Mouse (Mus musculus): ENCODE measurements around the gene Adamts15. TPM values are rescaled to one million over a fixed set of nuclear protein-coding genes. Genes with fewer than 3 reads are reported as not detected.
A peak's percentile ranks its signal among the peaks of the same experiment; 100 is the strongest.

The Adamts15 gene
- polyA plus RNA-seq, 1 experiment from 2014 or later = 6.0 TPM

DNA sequence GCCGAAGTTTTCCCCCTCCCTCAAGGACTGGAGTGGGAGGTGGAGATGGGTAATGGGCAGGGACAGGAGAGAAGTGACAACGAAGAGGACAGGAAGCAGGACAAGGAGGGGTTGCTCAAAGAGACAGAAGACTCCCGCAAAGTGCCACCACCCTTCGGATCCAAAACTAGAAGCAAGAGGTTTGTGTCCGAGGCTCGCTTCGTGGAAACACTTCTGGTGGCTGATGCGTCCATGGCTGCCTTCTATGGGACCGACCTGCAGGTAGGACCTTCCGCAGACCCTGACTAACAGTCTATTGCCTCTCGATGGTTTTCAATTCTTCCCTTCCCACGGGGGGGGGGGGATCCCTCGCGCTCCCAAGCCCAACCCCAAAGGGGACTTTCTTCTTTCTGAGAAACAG lies 21.1 kb upstream of the Adamts15 start:
- Histone ChIP-seq H3K27me3 (ENCODE audit: control insufficient read depth, insufficient read depth, low read length) (peaks cover 34% of the 10 kb centered on the region), H3K4me3 (ENCODE audit: control insufficient read depth in 1 of 2, insufficient read depth in 1 of 2, low read depth in 1 of 2, low read length in 2 of 2) (peak overlapping the region; percentile 52 to 61), H3K4me2 (ENCODE audit: low read length) (peak overlapping the region; percentile 99), H3K36me3 (ENCODE audit: control insufficient read depth, insufficient read depth, low read length) (no peaks in the 10 kb centered on the region), H3K9ac (ENCODE audit: low read length) (peak overlapping the region; percentile 68), H3K9me3 (ENCODE audit: control insufficient read depth, low read length) (no peaks in the 10 kb centered on the region), H3K4me1 (ENCODE audit: control insufficient read depth in 2 of 2, insufficient read depth in 2 of 2, low read length in 2 of 2) (peaks cover 7 to 31% of the 10 kb centered on the region in 2 experiments), H3K27ac (replicated peaks in 1 of 2; ENCODE audit: control insufficient read depth in 1 of 2, insufficient read depth in 1 of 2, low read depth in 2 of 2, low read length in 2 of 2) (no peak overlapping the region)
- WGBS = under 1% methylated on average over 14 of the region's 14 CpGs
- no peak for ATAC-seq (ENCODE audit: insufficient number of reproducible peaks, insufficient read depth, low FRiP score, low read depth)

DNA sequence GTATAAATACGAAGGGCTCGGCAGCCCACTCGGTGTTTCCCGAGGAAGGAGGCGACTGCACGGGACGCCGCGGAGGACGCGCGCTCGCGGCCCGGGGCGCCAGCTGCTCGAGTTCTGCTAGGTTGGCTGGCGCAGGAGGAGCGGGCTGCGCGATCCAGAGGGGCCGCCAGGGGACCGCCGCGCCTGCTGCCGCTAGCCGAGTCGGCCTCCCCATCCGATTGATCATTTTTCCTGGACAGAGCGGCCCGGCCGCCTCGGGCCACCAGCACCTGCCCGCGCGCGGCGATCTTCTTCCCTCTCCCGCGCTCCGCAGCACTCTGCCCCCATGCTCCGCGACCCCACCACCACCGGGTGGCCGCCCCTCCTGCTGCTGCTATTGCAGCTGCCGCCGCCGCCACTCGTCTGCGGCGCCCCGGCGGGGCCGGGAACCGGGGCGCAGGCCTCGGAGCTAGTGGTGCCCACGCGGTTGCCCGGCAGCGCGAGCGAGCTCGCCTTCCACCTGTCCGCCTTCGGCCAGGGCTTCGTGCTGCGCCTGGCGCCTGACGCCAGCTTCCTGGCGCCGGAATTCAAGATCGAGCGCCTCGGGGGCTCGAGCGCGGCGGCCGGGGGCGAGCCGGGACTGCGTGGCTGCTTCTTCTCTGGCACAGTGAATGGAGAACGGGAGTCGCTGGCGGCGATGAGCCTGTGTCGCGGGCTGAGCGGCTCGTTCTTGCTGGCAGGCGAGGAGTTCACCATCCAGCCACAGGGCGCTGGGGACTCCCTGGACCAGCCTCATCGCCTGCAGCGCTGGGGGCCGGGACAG lies 20.5 kb upstream of the Adamts15 start, which contains the start of gene Adamts8:
TSS of gene Adamts8 (plus strand) at position 51 of the 802 bp plus-strand sequence.
- H3K4me3 ChIP-seq (ENCODE audit: control insufficient read depth in 1 of 2, insufficient read depth in 1 of 2, low read depth in 1 of 2, low read length in 2 of 2) = peak within 1 kb of the TSS; percentile 52 to 61
- H3K9me3 ChIP-seq (ENCODE audit: control insufficient read depth, low read length) = no peaks in the 10 kb centered on the region
- peak within 1 kb of the TSS; percentile 99 for H3K4me2 ChIP-seq (ENCODE audit: low read length)
- H3K27me3 ChIP-seq (ENCODE audit: control insufficient read depth, insufficient read depth, low read length) = peaks cover 34% of the 10 kb centered on the region
- under 1% methylated on average over 95 of the region's 96 CpGs for WGBS
- no peaks in the 10 kb centered on the region for H3K36me3 ChIP-seq (ENCODE audit: control insufficient read depth, insufficient read depth, low read length)
- H3K4me1 ChIP-seq (ENCODE audit: control insufficient read depth in 2 of 2, insufficient read depth in 2 of 2, low read length in 2 of 2) = peaks cover 7 to 31% of the 10 kb centered on the region in 2 experiments
- H3K9ac ChIP-seq (ENCODE audit: low read length) = peak within 1 kb of the TSS; percentile 68
- peak; percentile 31; the same call in 1 of the 2 replicates for ATAC-seq (ENCODE audit: insufficient number of reproducible peaks, insufficient read depth, low FRiP score, low read depth)
- H3K27ac ChIP-seq (replicated peaks in 1 of 2; ENCODE audit: control insufficient read depth in 1 of 2, insufficient read depth in 1 of 2, low read depth in 2 of 2, low read length in 2 of 2) = no peak within 1 kb of the TSS

DNA sequence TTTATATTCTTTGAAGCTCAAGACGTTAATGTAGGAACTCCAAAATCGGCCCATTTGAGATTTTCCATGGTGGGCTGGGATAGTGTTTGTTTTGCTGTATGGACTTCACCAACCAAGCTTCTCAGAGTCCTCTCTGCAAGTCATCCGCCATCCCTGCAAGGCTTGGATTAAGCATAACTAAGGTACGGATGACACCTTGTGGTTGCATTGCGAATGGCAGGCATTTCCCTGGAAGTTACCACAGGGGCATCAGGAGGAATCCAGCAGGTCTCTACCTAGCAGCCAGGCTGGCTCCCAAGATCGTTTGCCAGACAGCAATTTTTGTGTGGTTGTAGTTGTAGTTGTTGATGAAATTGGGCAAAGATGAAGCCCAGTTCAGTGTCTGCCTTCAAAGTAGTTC lies 18.1 kb upstream of the Adamts15 start:
- H3K9me3 ChIP-seq (ENCODE audit: control insufficient read depth, low read length) = no peaks in the 10 kb centered on the region
- ATAC-seq (ENCODE audit: insufficient number of reproducible peaks, insufficient read depth, low FRiP score, low read depth) = no peak
- peaks cover 7 to 23% of the 10 kb centered on the region in 2 experiments for H3K4me1 ChIP-seq (ENCODE audit: control insufficient read depth in 2 of 2, insufficient read depth in 2 of 2, low read length in 2 of 2)
- no peak overlapping the region for H3K4me3 ChIP-seq (ENCODE audit: control insufficient read depth in 1 of 2, insufficient read depth in 1 of 2, low read depth in 1 of 2, low read length in 2 of 2)
- no peaks in the 10 kb centered on the region for H3K36me3 ChIP-seq (ENCODE audit: control insufficient read depth, insufficient read depth, low read length)
- H3K4me2 ChIP-seq (ENCODE audit: low read length) = no peak overlapping the region
- peaks cover 34% of the 10 kb centered on the region for H3K27me3 ChIP-seq (ENCODE audit: control insufficient read depth, insufficient read depth, low read length)
- WGBS = 4% methylated on average over 6 of the region's 6 CpGs
- H3K27ac ChIP-seq (replicated peaks in 1 of 2; ENCODE audit: control insufficient read depth in 1 of 2, insufficient read depth in 1 of 2, low read depth in 2 of 2, low read length in 2 of 2) = no peak overlapping the region
- H3K9ac ChIP-seq (ENCODE audit: low read length) = no peak overlapping the region

DNA sequence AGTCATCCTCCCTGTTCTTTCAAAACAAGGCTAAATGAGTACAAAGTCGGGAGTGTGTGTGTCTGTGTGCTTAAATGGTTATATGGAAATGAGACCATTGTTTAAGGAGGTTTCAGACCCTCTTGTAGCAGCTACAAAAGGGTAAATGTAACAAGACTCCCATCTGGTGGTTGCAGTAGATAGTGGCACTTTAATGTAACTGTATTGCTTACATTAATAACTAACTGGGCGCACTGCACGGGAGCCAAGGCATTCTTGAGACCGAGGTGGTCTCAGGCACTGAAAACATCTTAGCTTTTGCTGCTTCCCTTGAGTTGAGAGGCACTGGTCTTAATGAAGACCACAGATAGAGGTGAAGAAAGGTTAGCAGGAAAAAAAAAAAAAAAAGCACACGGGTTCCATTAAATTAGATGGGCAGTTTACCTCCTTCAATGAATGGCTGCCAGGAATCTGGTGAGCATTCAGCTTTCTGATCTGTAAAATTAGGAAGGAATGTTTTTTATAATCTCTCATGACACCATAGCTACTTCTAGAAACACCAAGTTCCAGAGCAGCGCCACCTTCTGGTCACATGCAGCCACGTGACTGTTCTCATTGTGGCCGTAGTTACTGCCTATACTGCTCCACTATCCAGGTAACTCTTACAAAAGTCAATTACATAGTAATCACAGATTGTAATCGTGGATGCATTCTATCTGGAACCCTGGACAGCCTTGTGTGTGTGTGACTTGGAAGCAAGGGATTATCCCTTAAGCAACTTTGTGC lies 14.6 kb upstream of the Adamts15 start:
- H3K9me3 ChIP-seq (ENCODE audit: control insufficient read depth, low read length) = no peaks in the 10 kb centered on the region
- WGBS = 27% methylated on average over 9 of the region's 9 CpGs
- no peaks in the 10 kb centered on the region for H3K36me3 ChIP-seq (ENCODE audit: control insufficient read depth, insufficient read depth, low read length)
- no peak overlapping the region for H3K4me3 ChIP-seq (ENCODE audit: control insufficient read depth in 1 of 2, insufficient read depth in 1 of 2, low read depth in 1 of 2, low read length in 2 of 2)
- 0 out of 4 replicates have a peak, but pooled peaks cover 0 to under 1% of the 10 kb centered on the region in 2 experiments for H3K4me1 ChIP-seq (ENCODE audit: control insufficient read depth in 2 of 2, insufficient read depth in 2 of 2, low read length in 2 of 2)
- H3K27me3 ChIP-seq (ENCODE audit: control insufficient read depth, insufficient read depth, low read length) = peaks cover 18% of the 10 kb centered on the region
- peak overlapping the region; percentile 45 for H3K4me2 ChIP-seq (ENCODE audit: low read length)
- no peak for ATAC-seq (ENCODE audit: insufficient number of reproducible peaks, insufficient read depth, low FRiP score, low read depth)
- H3K9ac ChIP-seq (ENCODE audit: low read length) = no peak overlapping the region
- no peak overlapping the region for H3K27ac ChIP-seq (replicated peaks in 1 of 2; ENCODE audit: control insufficient read depth in 1 of 2, insufficient read depth in 1 of 2, low read depth in 2 of 2, low read length in 2 of 2)

DNA sequence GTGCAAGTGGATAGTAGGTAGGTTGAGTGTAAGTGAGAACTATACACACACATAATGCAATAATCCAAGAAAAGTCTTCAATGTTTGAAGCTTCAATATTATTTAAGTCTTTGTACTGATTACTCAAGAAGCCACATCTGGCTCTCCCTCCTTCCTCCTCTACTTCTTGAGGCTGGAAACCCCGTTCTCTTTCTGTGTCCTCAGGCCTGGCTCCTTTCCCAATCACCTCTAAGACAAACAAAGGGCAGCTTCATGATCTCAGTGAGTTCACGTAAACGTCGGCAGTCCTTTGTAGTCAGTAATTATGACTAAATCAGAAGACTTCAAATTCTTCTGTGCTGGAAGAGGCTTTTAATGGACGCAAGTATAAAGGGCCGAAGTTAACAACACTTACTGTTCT lies 12.6 kb upstream of the Adamts15 start:
- Histone ChIP-seq H3K36me3 (ENCODE audit: control insufficient read depth, insufficient read depth, low read length) (no peaks in the 10 kb centered on the region), H3K4me1 (ENCODE audit: control insufficient read depth in 2 of 2, insufficient read depth in 2 of 2, low read length in 2 of 2) (no peaks in the 10 kb centered on the region), H3K9me3 (ENCODE audit: control insufficient read depth, low read length) (no peaks in the 10 kb centered on the region), H3K9ac (ENCODE audit: low read length) (no peak overlapping the region), H3K4me3 (ENCODE audit: control insufficient read depth in 1 of 2, insufficient read depth in 1 of 2, low read depth in 1 of 2, low read length in 2 of 2) (no peak overlapping the region), H3K27me3 (ENCODE audit: control insufficient read depth, insufficient read depth, low read length) (0 out of 2 replicates have a peak, but pooled peaks cover 4% of the 10 kb centered on the region), H3K27ac (replicated peaks in 1 of 2; ENCODE audit: control insufficient read depth in 1 of 2, insufficient read depth in 1 of 2, low read depth in 2 of 2, low read length in 2 of 2) (no peak overlapping the region), H3K4me2 (ENCODE audit: low read length) (no peak overlapping the region)
- ATAC-seq (ENCODE audit: insufficient number of reproducible peaks, insufficient read depth, low FRiP score, low read depth) = no peak
- 58% methylated on average over 6 of the region's 6 CpGs for WGBS

DNA sequence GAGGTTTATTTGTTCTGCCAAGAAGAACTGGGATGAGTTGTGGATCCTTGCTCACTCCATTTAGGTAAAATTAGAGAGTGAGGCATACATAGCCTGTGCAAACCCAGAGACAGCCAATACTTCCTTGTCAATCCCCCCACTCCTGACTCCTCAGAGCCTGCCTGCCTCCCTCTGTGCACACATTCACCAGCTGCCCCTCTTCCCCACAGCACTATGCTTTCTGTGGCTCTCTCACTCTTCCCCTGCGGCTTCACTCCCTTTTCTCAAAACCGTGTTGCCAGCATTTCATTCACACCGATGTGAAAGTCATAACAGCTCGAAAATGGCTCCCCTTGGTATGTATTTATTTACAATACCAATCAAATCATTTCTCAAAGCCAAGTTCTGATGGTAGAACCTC lies 10.1 kb upstream of the Adamts15 start:
- no peak overlapping the region for H3K27ac ChIP-seq (replicated peaks in 1 of 2; ENCODE audit: control insufficient read depth in 1 of 2, insufficient read depth in 1 of 2, low read depth in 2 of 2, low read length in 2 of 2)
- H3K4me2 ChIP-seq (ENCODE audit: low read length) = no peak overlapping the region
- H3K27me3 ChIP-seq (ENCODE audit: control insufficient read depth, insufficient read depth, low read length) = 0 out of 2 replicates have a peak, but pooled peaks cover 4% of the 10 kb centered on the region
- H3K4me3 ChIP-seq (ENCODE audit: control insufficient read depth in 1 of 2, insufficient read depth in 1 of 2, low read depth in 1 of 2, low read length in 2 of 2) = no peak overlapping the region
- no peak for ATAC-seq (ENCODE audit: insufficient number of reproducible peaks, insufficient read depth, low FRiP score, low read depth)
- H3K9ac ChIP-seq (ENCODE audit: low read length) = no peak overlapping the region
- H3K36me3 ChIP-seq (ENCODE audit: control insufficient read depth, insufficient read depth, low read length) = no peaks in the 10 kb centered on the region
- 83% methylated on average over 4 of the region's 4 CpGs for WGBS
- no peaks in the 10 kb centered on the region for H3K4me1 ChIP-seq (ENCODE audit: control insufficient read depth in 2 of 2, insufficient read depth in 2 of 2, low read length in 2 of 2)
- no peaks in the 10 kb centered on the region for H3K9me3 ChIP-seq (ENCODE audit: control insufficient read depth, low read length)

DNA sequence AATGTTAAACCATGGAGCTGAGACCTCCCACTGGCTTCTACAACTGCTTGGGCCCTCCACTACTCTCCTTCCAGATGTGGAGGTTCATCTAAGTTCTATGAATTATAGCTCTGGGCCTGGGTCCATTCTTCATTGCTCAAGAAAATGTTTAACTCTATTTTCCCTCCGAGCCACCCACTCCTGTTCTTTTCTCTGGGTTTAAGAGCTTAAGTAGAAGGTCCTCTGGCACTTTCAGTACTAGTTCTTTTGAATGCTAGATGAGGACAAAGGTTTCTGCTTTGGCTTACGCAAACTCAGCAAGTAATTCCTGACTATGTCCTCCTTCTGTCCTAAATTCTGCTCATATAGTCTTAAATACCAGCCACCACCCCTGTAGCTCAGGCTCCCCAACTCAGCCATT lies 6.5 kb upstream of the Adamts15 start:
- Histone ChIP-seq H3K27me3 (ENCODE audit: control insufficient read depth, insufficient read depth, low read length) (0 out of 2 replicates have a peak, but pooled peaks cover 4% of the 10 kb centered on the region), H3K36me3 (ENCODE audit: control insufficient read depth, insufficient read depth, low read length) (no peaks in the 10 kb centered on the region), H3K9ac (ENCODE audit: low read length) (no peak overlapping the region), H3K4me1 (ENCODE audit: control insufficient read depth in 2 of 2, insufficient read depth in 2 of 2, low read length in 2 of 2) (no peaks in the 10 kb centered on the region), H3K27ac (replicated peaks in 1 of 2; ENCODE audit: control insufficient read depth in 1 of 2, insufficient read depth in 1 of 2, low read depth in 2 of 2, low read length in 2 of 2) (no peak overlapping the region), H3K4me3 (ENCODE audit: control insufficient read depth in 1 of 2, insufficient read depth in 1 of 2, low read depth in 1 of 2, low read length in 2 of 2) (no peak overlapping the region), H3K9me3 (ENCODE audit: control insufficient read depth, low read length) (no peaks in the 10 kb centered on the region), H3K4me2 (ENCODE audit: low read length) (no peak overlapping the region)
- no peak for ATAC-seq (ENCODE audit: insufficient number of reproducible peaks, insufficient read depth, low FRiP score, low read depth)
- WGBS = 84% methylated on average over 2 of the region's 2 CpGs
